Comparison of ENCODE assay signal across 8 mouse cellular contexts in the genomic region with DNA sequence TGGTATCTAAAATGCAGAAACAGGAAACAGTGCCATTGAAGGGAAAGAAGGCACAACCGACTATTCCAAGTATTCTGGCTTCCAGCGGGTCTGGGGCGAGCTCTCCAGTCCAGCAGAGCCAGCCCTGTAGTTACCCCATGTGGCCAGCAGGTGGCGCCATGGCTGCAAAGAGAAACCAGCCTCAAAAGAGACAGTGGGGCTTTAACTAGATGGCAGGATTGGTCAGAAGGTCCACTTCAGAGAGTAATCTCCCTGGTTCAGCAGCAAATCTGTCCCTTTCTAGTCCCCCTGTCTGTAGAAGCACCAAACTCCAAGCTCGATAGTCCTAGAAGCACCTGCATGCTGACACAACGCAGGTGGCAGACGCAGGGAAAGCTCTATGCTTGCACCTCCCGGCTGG. TPM values are rescaled to one million over a fixed set of nuclear protein-coding genes. Genes with fewer than 3 reads are reported as not detected.
DNase-seq lines count a peak whose midpoint lies in the region; TF ChIP-seq lines count a peak whose summit lies in the region.

No protein-coding gene starts in this region.

- peaks cover 5% of the 10 kb centered on the region for H3K4me1 ChIP-seq in ES-Bruce4 (ENCODE audit: control insufficient read depth, insufficient read depth, low read length)

- peak; percentile 89 for TF ChIP-seq CTCF in ES-Bruce4 (IDR thresholded peaks at IDR 0.05; ENCODE audit: low read depth, low read length)

- H3K9ac ChIP-seq in ES-Bruce4 (ENCODE audit: low read depth, poor library complexity, severe bottlenecking): no peak overlapping the region

- peak; percentile 90 for DNase-seq in adrenal gland, postnatal 14 days
- peak; percentile 80 for DNase-seq in embryo, embryonic 9.5 days (ENCODE audit: extremely low spot score)
- peak; percentile 59 to 75 for DNase-seq in heart, adult 9 months (ENCODE audit: low spot score in 2 of 2)
- DNase-seq in layer of hippocampus, adult 8-10 months (ENCODE audit: low spot score in 2 of 2): peak; percentile 64 to 85
- DNase-seq in lung, postnatal 25 days (ENCODE audit: low spot score): peak; percentile 76
- peak; percentile 82 for DNase-seq in right cerebral cortex, postnatal 14 days
- DNase-seq in urinary bladder, postnatal 36 days (ENCODE audit: low spot score in 2 of 2): peak; percentile 69 to 77

- H3K27me3 ChIP-seq in ES-Bruce4 (ENCODE audit: control insufficient read depth, insufficient read depth, low read length, poor library complexity, severe bottlenecking): no peaks in the 10 kb centered on the region

- H3K9me3 ChIP-seq in ES-Bruce4 (replicated peaks; ENCODE audit: control insufficient read depth, insufficient read depth, low read length, poor library complexity, severe bottlenecking): no peaks in the 10 kb centered on the region

- 0 out of 2 replicates have a peak, but pooled peaks have one; percentile 17 for TF ChIP-seq EP300 in ES-Bruce4 (IDR thresholded peaks at IDR 0.05; ENCODE audit: insufficient read depth, low read depth, low read length)

- TF ChIP-seq POLR2A in ES-Bruce4 (IDR thresholded peaks at IDR 0.05; ENCODE audit: insufficient read depth, low read length): no peak

- peaks cover 29% of the 10 kb centered on the region for H3K36me3 ChIP-seq in ES-Bruce4 (ENCODE audit: control insufficient read depth, insufficient read depth, low read length, poor library complexity, severe bottlenecking)

- 0 out of 2 replicates have a peak overlapping the region, but pooled peaks have one; percentile 60 for H3K27ac ChIP-seq in ES-Bruce4 (ENCODE audit: insufficient read depth, low read length)

- H3K4me3 ChIP-seq in ES-Bruce4 (ENCODE audit: low read depth, low read length): no peak overlapping the region

RNA-seq across cellular contexts. Expression of gene Mfge8, which starts 8.0 kb away (rescaled TPM):
- polyA plus RNA-seq in ES-Bruce4 (2011; ENCODE audit: insufficient read depth, insufficient read length, low read depth, missing spikeins): 148 and 151 TPM in 2 replicates
- 220 and 296 TPM in 2 replicates for total RNA-seq in adrenal gland, postnatal 14 days (2021)
- total RNA-seq in layer of hippocampus, adult 8-10 months (2022): 100 to 1,000 TPM; 152 to 176 (median 163) TPM

RNA-seq across cellular contexts. Expression of gene Hapln3, which starts 10.1 kb away (rescaled TPM):
- polyA plus RNA-seq in ES-Bruce4 (2011; ENCODE audit: insufficient read depth, insufficient read length, low read depth, missing spikeins): 0.56 and 1.7 TPM in 2 replicates
- 1.1 and 1.3 TPM in 2 replicates for total RNA-seq in adrenal gland, postnatal 14 days (2021)
- 1 to 10 TPM; 1.6 to 3.0 (median 1.9) TPM for total RNA-seq in layer of hippocampus, adult 8-10 months (2022)
